Mouse (Mus musculus) bone marrow macrophage, adult 2 months (primary cell): ENCODE measurements around the gene Meis1.

Experiments
- CTCF ChIP-seq: IDR thresholded peaks from 2 replicates; pipeline ENCODE4 v1.5.1; 2012; ENCODE audit warnings: low read depth, mild to moderate bottlenecking, low read length, moderate library complexity
- POLR2A ChIP-seq: IDR thresholded peaks from 2 replicates; pipeline ENCODE4 v1.6.1; 2012; ENCODE audit warnings: mild to moderate bottlenecking, low read depth, low read length, borderline replicate concordance

DNA sequence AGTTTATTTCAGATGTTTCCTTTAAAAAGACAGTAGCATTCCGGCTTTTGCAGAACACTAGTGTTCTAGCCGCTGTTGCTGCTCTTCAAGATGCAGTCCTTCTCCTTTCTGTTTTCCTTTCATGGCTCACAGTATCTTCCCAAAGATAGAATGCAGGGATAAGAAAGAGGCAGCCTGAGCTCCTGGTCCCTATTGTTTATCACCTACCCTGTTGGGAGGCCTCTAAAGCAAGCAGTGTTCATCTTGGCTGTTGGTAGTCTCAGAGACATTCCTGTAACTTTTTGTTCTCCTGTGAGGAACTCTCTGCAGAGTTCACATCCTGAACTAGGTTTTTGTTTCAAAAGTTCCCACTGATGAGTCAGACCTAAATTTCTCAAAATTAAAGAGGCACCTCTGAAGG is 3.8 kb upstream of the Meis1 start:
- TF ChIP-seq CTCF (no peak), POLR2A (no peak)
